Mouse (Mus musculus): Measurements from ENCODE around the gene Hyal3. TPM values are rescaled to one million over a fixed set of nuclear protein-coding genes. Genes with fewer than 3 reads are reported as not detected.

Gene Hyal3
- total RNA-seq, 2 experiments from 2014 or later, result 0.41 to 0.79 TPM

DNA sequence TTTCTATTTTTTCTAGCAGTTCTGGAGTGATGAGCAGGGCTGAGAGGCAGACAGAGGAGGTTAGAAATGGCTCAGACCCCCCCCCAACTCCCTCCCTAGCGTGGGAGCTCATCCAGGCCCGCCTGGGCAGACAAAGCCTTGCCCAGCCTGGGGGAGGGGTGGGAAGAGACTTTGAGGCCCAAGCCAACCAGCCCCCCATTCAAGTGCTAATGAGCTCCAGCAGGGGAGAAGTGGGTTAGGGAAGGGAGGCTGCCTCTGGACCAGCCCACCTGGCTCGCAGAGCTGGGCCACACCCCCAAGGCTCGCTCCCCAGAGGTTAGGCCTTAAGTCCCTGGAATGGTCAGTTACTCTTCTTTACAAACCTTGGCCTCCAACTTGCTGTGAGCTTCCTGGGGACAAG lies 50.0 kb downstream of the Hyal3 start:
- intact Hi-C loops (cut with DNase I), result no loop called here
- DNase-seq, result no peak

- DNase-seq, result no peak
- intact Hi-C loops (cut with DNase I), result no loop called here
Observed at GRCm38 (mm10) chr9:107631311-107631826, 50.8 kb downstream of the Hyal3 start.

- intact Hi-C loops (cut with DNase I), result loop anchor here (2.0 kb wide), 1 partner anchor 19 kb away; no protein-coding TSS in a partner anchor
- no peak for DNase-seq
Observed at GRCm38 (mm10) chr9:107631861-107632260, 51.2 kb downstream of the Hyal3 start.

GRCm38 (mm10) chr9:107632478-107632877 lies 51.9 kb downstream of the Hyal3 start:
- peak; percentile 80 to 84 for DNase-seq
- intact Hi-C loops (cut with DNase I), result loop anchor here (2.0 kb wide), 1 partner anchor 20 kb away; no protein-coding TSS in a partner anchor

DNA sequence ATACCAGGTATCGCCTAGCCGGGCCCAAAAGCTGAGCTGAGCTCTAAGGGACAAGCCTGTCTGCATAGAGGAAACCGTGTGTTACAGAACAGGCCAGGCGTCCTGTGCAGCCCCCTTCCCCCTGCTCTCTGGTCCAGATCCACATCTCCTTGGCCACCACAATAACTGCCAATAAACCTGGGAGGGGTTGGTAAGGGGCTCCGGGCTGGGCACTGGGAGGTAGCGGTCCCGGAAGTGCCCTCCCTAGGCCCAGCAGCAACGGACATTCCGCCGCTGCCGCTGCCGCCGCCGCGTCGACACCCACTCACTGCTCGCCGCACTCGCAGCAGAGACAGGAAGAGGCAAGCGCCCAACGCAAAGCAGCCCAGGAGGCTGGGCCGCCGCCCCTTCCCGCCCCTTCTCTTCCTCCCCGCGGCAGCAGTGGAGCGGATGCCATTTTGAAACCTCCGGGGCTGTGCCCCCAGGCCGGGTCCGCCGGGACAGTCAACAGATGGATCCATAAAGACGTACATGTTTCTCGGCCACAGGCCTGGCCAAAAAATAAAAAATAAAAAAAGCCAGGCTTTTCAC lies 52.6 kb downstream of the Hyal3 start:
- peak; percentile 87 to 89 for DNase-seq
- intact Hi-C loops (cut with DNase I), result loop anchor here (2.0 kb wide), 1 partner anchor 20 kb away; no protein-coding TSS in a partner anchor

DNA sequence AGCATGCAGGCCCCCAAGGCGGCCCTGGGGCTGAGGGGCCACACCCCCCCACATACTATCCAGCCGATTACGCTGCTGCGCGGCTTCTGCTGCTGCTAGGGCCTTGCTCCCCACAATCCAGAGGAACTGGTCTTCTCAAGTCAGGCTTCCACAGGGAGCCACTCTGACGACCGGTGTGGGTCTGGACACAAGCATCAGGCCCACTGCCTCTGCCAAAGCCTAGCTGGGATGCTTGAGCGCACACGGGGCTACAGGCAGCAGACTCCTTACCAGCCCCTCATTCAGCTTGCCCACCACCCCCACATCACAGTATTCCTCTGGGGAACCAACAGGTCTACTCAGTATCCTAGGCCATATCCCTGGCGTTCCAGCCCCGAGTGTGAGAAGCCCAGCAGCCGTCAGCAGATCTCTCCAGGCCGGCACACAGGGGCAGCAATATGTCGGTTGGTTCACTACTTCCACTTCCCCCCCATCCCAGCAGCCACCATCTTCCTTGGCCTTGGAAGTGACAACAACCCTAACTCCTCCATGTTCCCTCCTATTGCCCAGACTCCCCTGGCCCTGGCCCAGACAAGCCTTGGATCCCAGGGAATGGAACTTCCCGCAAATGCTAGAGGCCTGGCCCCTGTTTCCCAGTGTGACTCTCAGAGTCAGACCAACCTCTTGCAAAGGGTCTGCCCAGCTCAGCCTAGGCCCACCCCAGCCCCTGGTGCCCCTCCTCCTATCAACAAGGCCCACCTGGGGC lies 53.2 kb downstream of the Hyal3 start:
- intact Hi-C loops (cut with DNase I), result loop anchor here (2.0 kb wide), 1 partner anchor 21 kb away; no protein-coding TSS in a partner anchor
- peak; percentile 59 to 72 for DNase-seq

DNA sequence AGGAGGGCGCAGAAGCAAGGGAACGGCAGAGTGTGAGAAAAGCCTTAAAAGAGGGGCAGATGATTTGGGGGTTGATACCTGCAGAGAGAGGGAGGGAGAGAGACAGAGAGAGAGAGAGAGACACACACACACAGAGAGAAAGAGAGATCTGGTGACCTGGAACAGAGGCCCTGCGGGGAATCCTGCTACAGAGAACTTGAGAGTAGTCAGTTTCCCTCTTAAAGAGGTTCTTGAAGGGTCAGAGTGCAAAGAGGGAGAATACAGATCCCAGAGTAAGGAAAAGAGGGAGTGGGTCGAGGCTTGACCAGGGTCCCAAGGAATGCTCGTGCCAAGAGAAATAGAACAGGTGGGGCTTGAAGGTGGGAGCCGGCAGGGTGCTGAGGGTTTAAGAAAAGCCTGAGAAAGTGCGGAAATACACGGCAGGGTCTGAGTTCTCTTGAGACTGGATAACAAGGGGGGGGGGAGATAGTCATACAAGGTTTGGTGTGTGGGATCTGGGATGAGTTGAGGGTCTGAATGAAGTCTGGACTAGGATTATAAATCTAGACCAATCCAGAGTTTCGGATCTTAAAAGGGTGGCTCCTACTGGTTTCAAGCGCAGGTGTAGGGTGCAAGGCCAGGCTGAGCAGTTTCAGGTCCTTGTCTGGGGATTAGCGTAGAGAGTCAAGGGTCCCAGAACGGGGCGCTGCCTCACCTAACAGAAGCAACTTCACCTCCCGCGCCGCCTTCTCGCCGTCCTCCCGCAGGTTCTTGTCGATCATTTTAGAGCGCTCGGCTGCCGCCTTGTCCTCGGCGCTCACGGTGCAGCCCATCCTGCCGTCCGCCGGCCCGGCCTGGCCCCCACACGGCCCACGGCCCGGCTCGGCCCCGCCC lies 54.0 kb downstream of the Hyal3 start:
- intact Hi-C loops (cut with DNase I), result no loop called here
- no peak for DNase-seq

GRCm38 (mm10) chr9:107635279-107636028 lies 54.8 kb downstream of the Hyal3 start, which contains the start of gene Gnai2:
Gene Gnai2 (minus strand): TSS chr9:107635367.
- DNase-seq, result peak; percentile 98
- intact Hi-C loops (cut with DNase I), result no loop called here

Other genes starting within 250 kb of the Hyal3 start
- gene Hemk1, start 242.5 kb upstream of the Hyal3 start, total RNA-seq (2021), result 10 to 100 TPM; 16.8 to 17.0 TPM
- gene 6430571L13Rik, start 240.2 kb upstream of the Hyal3 start, total RNA-seq (2021), result 10 to 100 TPM in 1 of 2 experiments, 1 to 10 TPM in 1; 8.9 to 11.4 TPM
- 10 to 100 TPM in 1 of 2 experiments, 1 to 10 TPM in 1; 7.3 to 13.2 TPM for gene Cacna2d2, start 181.2 kb upstream of the Hyal3 start, total RNA-seq (2021)
- 10 to 100 TPM; 25.0 to 26.5 TPM for gene Tmem115, start 46.9 kb upstream of the Hyal3 start, total RNA-seq (2021)
- 1 to 10 TPM; 5.5 to 6.2 TPM for gene Cyb561d2, start 38.6 kb upstream of the Hyal3 start, total RNA-seq (2021)
- gene Nprl2, start 38.6 kb upstream of the Hyal3 start, total RNA-seq (2021), result 10 to 100 TPM; 12.9 to 16.7 TPM
- not detected for gene Zmynd10, start 33.5 kb upstream of the Hyal3 start, total RNA-seq (2021)
- gene Rassf1, start 29.3 kb upstream of the Hyal3 start, total RNA-seq (2021), result 10 to 100 TPM; 28.8 to 32.0 TPM
- 10 to 100 TPM; 25.7 to 26.8 TPM for gene Tusc2, start 17.6 kb upstream of the Hyal3 start, total RNA-seq (2021)
- gene Hyal2, start 12.9 kb upstream of the Hyal3 start, total RNA-seq (2021), result 10 to 100 TPM; 47.0 to 56.0 TPM
- gene Hyal1, start 3.9 kb upstream of the Hyal3 start, total RNA-seq (2021), result 1 to 10 TPM; 3.9 to 5.7 TPM
- 10 to 100 TPM; 13.0 to 16.2 TPM for gene Naa80, start 1.9 kb upstream of the Hyal3 start, total RNA-seq (2021)
- 10 to 100 TPM; 36.9 to 40.7 TPM for gene Ifrd2, start 6.8 kb downstream of the Hyal3 start, total RNA-seq (2021)
- gene Sema3b, start 28.4 kb downstream of the Hyal3 start, total RNA-seq (2021), result 10 to 100 TPM; 15.4 to 17.3 TPM
- gene Gnai2, start 54.5 kb downstream of the Hyal3 start, total RNA-seq (2021), result 100 to 1,000 TPM; 422 to 478 TPM
- 10 to 100 TPM; 20.5 to 22.6 TPM for gene Slc38a3, start 88.7 kb downstream of the Hyal3 start, total RNA-seq (2021)
- not detected for gene Gnat1, start 98.9 kb downstream of the Hyal3 start, total RNA-seq (2021)
- 10 to 100 TPM; 19.4 to 22.2 TPM for gene Sema3f, start 129.7 kb downstream of the Hyal3 start, total RNA-seq (2021)
- 10 to 100 TPM; 57.8 to 66.6 TPM for gene Rbm5, start 190.2 kb downstream of the Hyal3 start, total RNA-seq (2021)